Mouse (Mus musculus) MEL (cell line): Measurements from ENCODE around the gene Sec11a.
"Not testable (repeated sequence)": the region's sequence is repeated elsewhere in the genome, so short reads cannot be mapped to it uniquely, and the experiment has no call there.

ENCODE experiments used
- CHD2 ChIP-seq: IDR thresholded peaks from 2 replicates; pipeline ENCODE4 v1.6.1; 2011; ENCODE audit warnings: low read length, improper control_type of control experiment
- CTCF ChIP-seq, 3 experiments: IDR thresholded peaks in 2 of 3; conservative IDR thresholded peaks in 1 of 3; 2 replicates each; pipeline ENCODE4 v1.5.1; 2011 to 2012; ENCODE audit warnings: low read length in 3 of 3, low read depth in 2 of 3, mild to moderate bottlenecking in 2 of 3, improper control_type of control experiment in 1 of 3, inconsistent platforms in 1 of 3, mixed read lengths in 1 of 3, moderate library complexity in 1 of 3; ENCODE audit not compliant: control insufficient read depth in 1 of 3, insufficient read depth in 1 of 3, poor library complexity in 1 of 3, severe bottlenecking in 1 of 3
- HCFC1 ChIP-seq: IDR thresholded peaks from 2 replicates; pipeline ENCODE4 v1.6.1; 2012; ENCODE audit warnings: low read depth, mild to moderate bottlenecking, inconsistent platforms, low read length, improper control_type of control experiment, moderate library complexity
- KAT2A ChIP-seq: conservative IDR thresholded peaks from 2 replicates; pipeline ENCODE4 v1.6.1; 2012; ENCODE audit warnings: low read depth, low read length, improper control_type of control experiment, inconsistent platforms
- MAX ChIP-seq: IDR thresholded peaks from 2 replicates; pipeline ENCODE4 v1.6.1; 2011; ENCODE audit warnings: low read length, improper control_type of control experiment
- MYB ChIP-seq: IDR thresholded peaks from 2 replicates; pipeline ENCODE4 v1.6.1; 2011; ENCODE audit warnings: mild to moderate bottlenecking, low read depth, low read length, improper control_type of control experiment
- POLR2A ChIP-seq, 2 experiments: IDR thresholded peaks; 2 replicates each; pipeline ENCODE4 v1.6.1; 2011 to 2012; ENCODE audit warnings: low read length in 2 of 2, mild to moderate bottlenecking in 2 of 2, control low read depth in 1 of 2, improper control_type of control experiment in 1 of 2, low read depth in 1 of 2, moderate library complexity in 1 of 2; ENCODE audit not compliant: control insufficient read depth in 1 of 2, insufficient read depth in 1 of 2, poor library complexity in 1 of 2
- POLR2AphosphoS5 ChIP-seq: IDR thresholded peaks from 2 replicates; pipeline ENCODE4 v1.6.1; 2012; ENCODE audit warnings: low read depth, borderline replicate concordance, mild to moderate bottlenecking, inconsistent platforms, low read length, moderate library complexity, mixed read lengths
- SMC3 ChIP-seq: IDR thresholded peaks from 2 replicates; pipeline ENCODE4 v1.6.1; 2011; ENCODE audit warnings: low read depth, low read length, improper control_type of control experiment
- TAL1 ChIP-seq: IDR thresholded peaks from 2 replicates; pipeline ENCODE4 v1.6.1; 2012; ENCODE audit warnings: mild to moderate bottlenecking, inconsistent platforms, low read length, moderate library complexity, mixed read lengths
- ZC3H11A ChIP-seq: IDR thresholded peaks from 2 replicates; pipeline ENCODE4 v1.6.1; 2012; ENCODE audit warnings: low read depth, mild to moderate bottlenecking, inconsistent platforms, low read length, improper control_type of control experiment

GRCm38 (mm10) chr7:80973638-80974015 lies 26.0 kb upstream of the Sec11a start:
- not testable (repeated sequence) for TF ChIP-seq CTCF (IDR thresholded peaks at IDR 0.05 in 2 of 3, conservative IDR thresholded peaks at IDR 0.05 in 1 of 3; ENCODE audit: control insufficient read depth in 1 of 3, insufficient read depth in 1 of 3, low read depth in 2 of 3, low read length in 3 of 3, poor library complexity in 1 of 3, severe bottlenecking in 1 of 3); ZC3H11A; HCFC1; POLR2A (IDR thresholded peaks at IDR 0.05; ENCODE audit: control insufficient read depth in 1 of 2, insufficient read depth in 1 of 2, low read depth in 1 of 2, low read length in 2 of 2, poor library complexity in 1 of 2); SMC3; POLR2AphosphoS5; MYB; CHD2; TAL1; KAT2A; MAX
